Mouse (Mus musculus): ENCODE data around the gene Slc22a5. TPM values are rescaled to one million over a fixed set of nuclear protein-coding genes. Genes with fewer than 3 reads are reported as not detected.
A peak's percentile ranks its signal among the peaks of the same experiment; 100 is the strongest.
"Not testable (repeated sequence)": the region's sequence is repeated elsewhere in the genome, so short reads cannot be mapped to it uniquely, and the experiment has no call there.

The Slc22a5 gene
- total RNA-seq, 2 experiments from 2014 or later, result 10.6 to 10.7 TPM

DNA sequence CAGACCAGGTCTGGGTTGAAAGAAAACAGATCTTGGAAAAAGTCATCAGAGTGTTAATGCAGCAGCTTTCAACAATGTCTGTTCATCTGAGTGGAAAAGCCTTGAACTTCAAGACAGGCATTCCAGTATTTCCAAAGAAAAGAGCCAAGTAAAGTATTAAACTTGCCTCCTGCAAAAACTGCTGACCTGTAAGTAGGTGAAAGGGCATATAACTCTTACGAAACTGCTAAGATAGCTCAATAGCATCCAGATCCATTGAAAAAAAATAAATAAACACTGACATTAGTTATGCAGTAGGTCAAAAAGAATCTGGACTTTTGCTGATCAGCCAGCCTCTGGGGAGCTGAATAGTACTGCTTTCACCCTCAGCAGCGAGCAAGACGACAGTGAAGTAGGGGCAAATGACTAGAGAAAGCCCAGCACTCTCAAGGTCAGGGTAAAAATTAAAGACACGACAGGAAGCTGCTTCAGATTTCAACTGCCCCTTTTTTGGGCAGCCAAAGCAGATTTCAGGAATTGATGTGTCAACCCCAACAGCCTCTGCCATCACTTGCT lies 2.3 kb downstream of the Slc22a5 start:
- DNase-seq, result no peak

GRCm38 (mm10) chr11:53888242-53888641 lies 3.2 kb downstream of the Slc22a5 start:
- no peak for DNase-seq

GRCm38 (mm10) chr11:53883287-53883686 lies 8.2 kb downstream of the Slc22a5 start:
- DNase-seq, result no peak

GRCm38 (mm10) chr11:53878096-53878495 lies 13.4 kb downstream of the Slc22a5 start:
- not testable (repeated sequence) for DNase-seq

DNA sequence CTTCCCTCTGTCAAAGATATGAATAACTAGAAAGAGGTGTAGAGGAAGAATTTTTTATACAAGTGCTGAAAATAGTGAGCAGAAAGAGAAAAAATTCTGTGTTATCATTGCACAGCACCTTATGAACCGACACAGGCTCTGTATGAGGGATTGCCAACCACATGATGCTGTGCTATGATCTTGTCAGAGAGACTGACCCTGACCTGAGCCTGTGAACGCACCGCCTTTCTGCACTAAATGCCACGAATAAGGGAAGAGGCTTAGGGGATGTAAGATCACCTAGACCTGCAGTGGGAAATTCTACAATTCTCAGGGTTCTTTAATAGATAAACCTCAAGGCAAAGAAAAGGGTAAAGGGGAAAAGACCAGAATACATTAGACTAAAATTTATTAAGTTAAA lies 15.0 kb downstream of the Slc22a5 start:
- no peak for DNase-seq

DNA sequence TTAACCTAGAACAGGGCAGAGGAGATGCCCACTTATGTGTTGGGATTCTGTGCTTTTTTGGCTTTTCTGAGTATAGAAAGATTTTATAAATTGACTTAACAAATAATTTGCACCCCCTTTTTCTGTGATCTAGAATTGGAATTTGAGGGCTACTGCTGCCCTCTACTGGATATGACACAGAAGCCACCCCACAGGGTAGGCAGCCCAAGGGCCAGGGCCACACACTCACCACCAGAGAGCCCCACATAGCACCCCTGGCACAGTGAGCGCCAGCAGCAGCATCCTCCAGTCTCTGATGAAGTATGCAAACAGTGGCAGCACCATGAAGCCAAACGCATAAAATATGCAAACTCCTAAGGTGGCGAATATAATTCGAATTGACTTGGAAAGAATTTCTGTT lies 16.8 kb downstream of the Slc22a5 start:
- no peak for DNase-seq

- DNase-seq, result not testable (repeated sequence)
Measured at GRCm38 (mm10) chr11:53873909-53874704, 17.4 kb downstream of the Slc22a5 start.

- DNase-seq, result no peak
Measured at GRCm38 (mm10) chr11:53871786-53872507, 19.5 kb downstream of the Slc22a5 start.

DNA sequence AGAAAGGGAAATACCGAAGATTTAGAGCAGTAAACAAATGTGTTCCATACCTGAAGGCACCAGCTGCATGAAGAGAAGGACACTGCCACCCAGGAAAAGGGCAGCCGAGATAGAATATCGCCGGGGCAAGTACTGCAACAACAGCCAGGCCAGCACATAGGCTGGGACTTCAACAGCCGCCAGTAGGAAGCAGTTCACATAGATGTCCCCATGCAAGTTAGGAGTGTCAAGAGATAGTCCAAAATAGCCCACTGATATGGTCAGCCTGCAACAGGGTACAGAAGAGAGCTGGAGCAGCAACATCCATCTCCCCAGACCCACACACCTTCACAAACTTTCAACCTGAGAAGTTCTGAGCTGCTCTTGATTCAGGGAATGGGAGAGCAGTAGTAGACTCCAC lies 22.3 kb downstream of the Slc22a5 start:
- DNase-seq, result no peak

- not testable (repeated sequence) for DNase-seq
Measured at GRCm38 (mm10) chr11:53868323-53868722, 23.1 kb downstream of the Slc22a5 start.

DNA sequence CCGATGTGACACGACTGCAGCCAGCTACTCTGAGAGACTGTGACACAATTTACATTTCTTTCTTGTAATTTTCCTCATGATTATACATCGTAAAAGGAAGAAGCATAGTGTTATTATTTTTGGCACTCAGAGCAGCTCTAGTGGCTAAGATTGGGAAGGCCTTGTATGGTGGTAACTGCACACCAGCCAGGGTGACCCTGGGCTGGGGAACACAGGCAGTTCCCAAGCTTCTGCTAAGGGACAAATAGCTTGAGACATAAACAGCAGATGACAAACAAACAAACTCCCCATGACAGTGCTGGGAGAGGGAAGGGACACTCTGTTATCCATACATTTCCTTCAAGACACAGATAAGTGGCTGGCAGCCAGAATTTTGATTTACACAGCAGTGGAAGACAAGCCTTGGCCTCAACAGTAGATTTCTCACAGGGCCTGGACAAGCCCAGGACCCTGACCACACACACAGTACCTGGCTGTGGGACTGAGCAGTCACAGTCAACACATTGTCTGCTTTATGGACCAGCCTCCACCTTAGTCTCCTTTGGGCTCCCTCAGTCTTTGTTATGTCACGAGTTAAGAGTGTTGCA lies 26.6 kb downstream of the Slc22a5 start:
- not testable (repeated sequence) for DNase-seq

GRCm38 (mm10) chr11:53860944-53861343 lies 30.5 kb downstream of the Slc22a5 start:
- not testable (repeated sequence) for DNase-seq

GRCm38 (mm10) chr11:53858761-53859580 lies 32.5 kb downstream of the Slc22a5 start, which contains the start of gene Gm12216:
TSS of gene Gm12216 (minus strand) at chr11:53859256.
- DNase-seq, result peak; percentile 45

DNA sequence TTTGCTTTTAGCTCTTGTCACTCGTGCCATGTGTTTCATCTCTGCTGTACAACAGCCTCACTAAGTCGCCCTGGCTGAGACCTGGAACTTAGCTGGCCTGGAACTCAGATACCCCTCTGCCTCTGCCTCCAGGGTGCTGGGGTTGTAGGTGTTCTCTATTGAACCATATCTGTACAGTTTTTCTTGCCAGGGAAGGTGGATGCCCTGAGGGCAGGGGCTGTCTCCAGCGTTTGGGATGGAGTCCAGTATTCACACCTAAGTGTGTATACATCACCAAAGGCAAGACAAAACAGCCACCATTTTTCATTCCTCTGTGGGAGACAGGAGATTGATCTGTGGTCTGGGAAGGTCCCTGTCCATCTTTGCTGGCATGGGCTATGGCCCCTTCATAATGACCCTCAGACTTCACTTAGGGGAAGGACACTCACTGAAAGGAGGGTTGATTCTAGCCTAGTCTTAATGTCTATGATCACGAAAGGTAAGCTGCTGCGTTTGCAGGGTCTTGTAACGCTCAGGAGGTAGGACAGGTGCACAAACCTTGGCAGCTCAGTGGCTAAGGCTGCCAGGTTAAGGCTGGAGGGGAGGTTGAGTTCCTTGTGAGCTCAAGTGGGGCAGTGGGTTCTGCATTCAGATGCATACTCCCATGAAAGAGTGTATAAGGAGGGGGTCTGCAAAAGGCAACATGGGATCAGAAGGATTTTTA lies 33.3 kb downstream of the Slc22a5 start:
- DNase-seq, result no peak

GRCm38 (mm10) chr11:53853665-53854064 lies 37.8 kb downstream of the Slc22a5 start:
- DNase-seq, result peak; percentile 40

DNA sequence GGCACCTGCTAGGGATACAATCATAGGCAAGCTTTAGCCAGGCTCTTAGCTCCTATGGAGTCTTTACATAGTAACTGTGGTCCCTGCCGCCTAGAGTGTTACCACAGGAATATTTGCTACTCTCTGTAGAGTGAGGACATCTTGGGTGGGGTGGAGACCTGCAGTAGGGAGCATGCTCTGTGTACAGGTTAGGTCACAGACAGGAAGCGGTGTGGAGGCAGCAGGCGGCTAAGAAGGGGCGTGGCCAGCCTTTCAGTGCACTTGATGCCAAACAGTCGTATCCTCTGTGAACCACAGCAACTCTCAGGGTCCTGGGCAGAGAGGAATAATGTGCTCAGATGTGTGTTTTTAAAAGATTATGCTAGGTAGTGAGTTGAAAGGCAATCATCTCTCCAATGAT lies 39.7 kb downstream of the Slc22a5 start:
- DNase-seq, result no peak

- DNase-seq, result peak; percentile 80
Measured at GRCm38 (mm10) chr11:53849588-53850320, 41.7 kb downstream of the Slc22a5 start.

- DNase-seq, result no peak
Measured at GRCm38 (mm10) chr11:53845680-53846079, 45.8 kb downstream of the Slc22a5 start.

DNA sequence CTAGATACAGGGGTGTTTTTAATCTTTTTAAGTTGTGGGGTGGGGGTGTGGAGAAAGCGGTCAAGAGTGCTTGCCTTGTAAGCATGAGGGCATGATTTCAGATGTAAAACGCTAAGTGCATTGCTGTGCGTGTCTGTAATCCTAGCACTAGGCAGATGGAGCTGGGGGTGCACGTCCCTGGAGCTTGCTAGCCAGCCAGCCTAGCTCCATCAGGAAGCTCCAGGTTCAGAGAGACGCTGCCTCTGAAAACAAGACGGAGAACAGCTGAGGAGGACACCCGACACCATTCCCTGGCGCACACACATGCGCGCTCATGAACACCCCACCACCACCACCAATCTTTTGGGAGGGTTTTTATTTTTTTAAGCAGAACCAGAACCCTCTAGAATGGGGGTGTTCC lies 48.4 kb downstream of the Slc22a5 start:
- no peak for DNase-seq

GRCm38 (mm10) chr11:53842161-53842581 lies 49.3 kb downstream of the Slc22a5 start:
- DNase-seq, result no peak
